Mouse (Mus musculus): ENCODE results near the gene Cdh23.
"Not testable (repeated sequence)": the region's sequence is repeated elsewhere in the genome, so short reads cannot be mapped to it uniquely, and the experiment has no call there.

The Cdh23 gene

GRCm38 (mm10) chr10:60696390-60696789 lies at the start of gene Cdh23:
Gene Cdh23, minus strand, starts transcription at chr10:60696490.
- DNase-seq = no peak

DNA sequence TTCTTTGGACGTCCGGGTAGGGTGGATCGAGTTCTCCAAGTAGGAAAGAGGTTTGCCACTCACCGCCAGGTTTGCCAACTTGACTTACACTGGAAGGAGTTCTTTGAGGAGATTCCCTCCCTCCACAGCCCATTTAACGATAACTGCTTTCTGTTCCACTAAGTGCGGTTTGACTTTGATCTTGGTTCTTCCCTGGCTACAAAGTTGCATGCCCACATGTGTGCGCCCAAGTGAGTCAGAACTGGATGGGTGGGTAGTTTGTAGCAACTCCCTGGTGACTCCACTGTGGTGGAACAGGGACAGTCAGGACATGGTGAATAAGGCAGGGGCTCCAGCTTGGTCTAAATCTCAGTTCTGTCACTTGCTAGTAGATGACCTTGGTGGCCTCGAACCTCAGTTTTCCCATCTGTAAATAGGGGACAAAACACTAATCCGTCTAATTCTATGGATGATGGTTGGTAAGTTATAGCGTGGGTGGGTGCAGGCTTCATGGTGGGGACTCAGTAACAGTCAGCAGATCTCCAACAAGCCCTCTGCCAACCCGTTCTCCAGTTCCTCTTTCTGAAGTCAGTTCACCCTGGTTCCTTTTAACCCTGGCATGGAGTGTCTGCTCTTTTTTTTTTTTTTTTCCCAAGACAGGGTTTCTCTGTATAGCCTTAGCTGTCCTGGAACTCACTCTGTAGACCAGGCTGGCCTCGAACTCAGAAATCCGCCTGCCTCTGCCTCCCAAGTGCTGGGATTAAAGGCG lies 48.4 kb upstream of the Cdh23 start:
- DNase-seq = no peak

DNA sequence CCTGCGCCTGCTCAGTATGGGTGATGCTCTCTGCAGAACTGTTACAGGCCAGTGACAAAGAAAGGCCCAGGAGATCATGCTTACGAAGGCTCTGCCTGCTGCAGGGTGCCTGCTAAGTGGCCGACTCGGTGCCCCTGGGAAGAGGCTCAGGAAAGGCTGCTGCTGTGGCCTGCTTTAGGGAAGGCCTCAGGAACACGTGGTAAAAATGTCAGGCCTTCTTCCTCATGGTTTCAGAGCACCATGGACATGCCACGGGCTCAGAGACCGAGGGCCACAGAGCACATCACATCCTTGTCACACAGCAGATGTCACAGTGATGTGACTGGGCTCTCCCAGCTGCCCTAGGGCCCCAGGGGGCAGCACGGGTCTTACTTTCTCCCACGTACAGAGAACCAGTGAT lies 47.4 kb upstream of the Cdh23 start:
- DNase-seq = no peak

- no peak for DNase-seq
These were observed 46.7 kb upstream of the Cdh23 start for GRCm38 (mm10) chr10:60742942-60743341.

DNA sequence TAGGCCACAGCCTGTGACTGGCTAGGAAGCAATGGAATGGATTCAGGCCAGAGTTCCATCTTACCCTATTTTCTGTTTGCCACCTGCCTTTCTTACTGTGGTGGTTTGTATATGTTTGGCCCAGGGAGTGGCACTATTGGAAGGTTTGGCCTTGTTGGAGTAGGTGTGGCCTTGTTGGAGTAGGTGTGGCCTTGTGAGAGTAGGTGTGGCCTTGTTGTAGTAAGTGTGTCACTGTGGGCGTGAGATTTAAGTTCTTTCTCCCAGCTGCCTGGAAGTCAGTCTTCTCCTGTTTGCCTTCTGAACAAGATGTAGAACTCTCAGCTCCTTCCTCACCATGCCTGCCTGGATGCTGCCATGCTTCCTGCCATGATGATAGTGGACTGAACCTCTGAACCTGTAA lies 46.0 kb upstream of the Cdh23 start:
- DNase-seq = not testable (repeated sequence)

GRCm38 (mm10) chr10:60741435-60741834 lies 45.1 kb upstream of the Cdh23 start:
- DNase-seq = no peak

GRCm38 (mm10) chr10:60739619-60740363 lies 43.5 kb upstream of the Cdh23 start:
- no peak for DNase-seq

DNA sequence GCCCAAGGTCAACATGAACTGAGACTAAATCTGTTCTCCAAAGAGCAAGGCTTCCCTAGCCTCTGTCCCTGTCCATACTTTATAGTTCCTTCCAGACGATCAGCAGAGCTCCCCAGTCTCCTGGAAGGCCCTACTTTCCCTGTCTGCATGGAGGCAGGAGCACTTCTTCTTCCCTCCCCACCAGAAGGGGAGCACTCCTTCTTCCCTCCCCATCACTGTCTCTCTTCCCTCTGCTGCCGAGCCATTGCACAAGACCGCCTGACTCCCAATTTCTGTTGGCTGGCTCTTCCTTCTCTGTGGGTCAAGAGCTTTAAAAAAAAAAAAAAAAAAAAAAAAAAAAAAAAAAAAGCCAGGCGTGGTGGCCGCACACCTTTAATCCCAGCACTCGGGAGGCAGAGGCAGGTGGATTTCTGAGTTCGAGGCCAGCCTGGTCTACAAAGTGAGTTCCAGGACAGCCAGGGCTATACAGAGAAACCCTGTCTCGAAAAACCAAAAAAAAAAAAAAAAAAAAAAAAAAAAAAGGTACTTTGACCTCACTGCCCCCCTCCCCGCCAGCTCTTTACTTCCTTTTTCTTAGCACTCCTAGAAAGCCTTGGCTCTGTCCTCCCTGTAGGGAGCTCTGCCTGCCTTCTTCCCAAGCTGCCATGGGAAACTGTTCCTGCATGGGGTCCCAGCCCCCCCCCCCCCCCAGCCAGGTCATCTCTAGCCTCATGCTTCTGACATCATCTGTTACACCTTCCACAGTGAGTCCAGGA lies 41.8 kb upstream of the Cdh23 start:
- DNase-seq = no peak

DNA sequence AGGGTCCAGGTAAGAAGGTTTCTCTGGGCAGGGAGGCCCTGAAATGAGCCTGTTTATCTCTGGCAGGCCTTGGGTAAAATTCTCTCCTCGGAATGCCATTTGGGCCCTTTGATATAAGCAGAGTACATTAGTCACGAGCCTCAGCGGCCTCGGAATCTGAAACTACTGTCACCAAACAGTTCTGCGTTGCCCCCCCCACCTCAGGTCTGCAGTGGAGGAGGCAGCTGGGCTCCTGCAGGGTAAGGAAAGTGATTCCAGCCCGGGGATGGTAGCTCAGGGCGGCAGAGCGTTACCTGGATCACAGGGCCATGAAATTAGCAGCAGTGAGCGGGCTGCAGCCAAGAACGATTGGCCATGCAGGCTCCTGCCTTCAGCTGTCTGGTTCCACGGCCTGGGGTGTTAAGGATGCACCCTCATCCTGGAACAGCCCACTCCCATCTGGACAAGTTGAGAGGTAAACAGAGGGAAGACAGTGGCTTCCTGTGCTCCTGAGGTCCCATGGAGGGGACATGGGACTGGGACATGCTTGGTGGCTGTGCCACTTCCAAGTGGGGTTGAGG lies 41.0 kb upstream of the Cdh23 start:
- DNase-seq = no peak

GRCm38 (mm10) chr10:60735737-60736136 lies 39.4 kb upstream of the Cdh23 start:
- DNase-seq = no peak

DNA sequence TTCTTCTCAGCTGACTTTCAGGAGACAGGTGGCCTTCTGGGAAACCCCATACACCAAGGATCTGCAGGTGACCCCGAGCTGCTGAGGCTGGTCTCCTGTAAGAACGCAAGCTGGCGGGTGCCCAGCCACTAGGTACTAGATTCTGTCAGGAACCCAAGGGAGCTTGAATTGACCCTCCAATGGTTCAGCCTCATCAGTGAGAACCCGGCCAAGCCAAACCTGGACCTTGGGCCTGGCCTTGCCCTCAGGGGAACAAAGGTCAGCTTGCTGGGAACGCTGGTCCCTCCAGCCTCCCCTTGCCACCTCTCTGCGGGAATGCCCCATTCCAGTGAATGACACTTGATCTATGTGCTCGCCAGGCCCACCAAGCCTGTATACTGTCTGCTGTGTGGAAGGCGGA lies 37.2 kb upstream of the Cdh23 start:
- DNase-seq = no peak

GRCm38 (mm10) chr10:60732397-60732861 lies 36.1 kb upstream of the Cdh23 start:
- no peak for DNase-seq

DNA sequence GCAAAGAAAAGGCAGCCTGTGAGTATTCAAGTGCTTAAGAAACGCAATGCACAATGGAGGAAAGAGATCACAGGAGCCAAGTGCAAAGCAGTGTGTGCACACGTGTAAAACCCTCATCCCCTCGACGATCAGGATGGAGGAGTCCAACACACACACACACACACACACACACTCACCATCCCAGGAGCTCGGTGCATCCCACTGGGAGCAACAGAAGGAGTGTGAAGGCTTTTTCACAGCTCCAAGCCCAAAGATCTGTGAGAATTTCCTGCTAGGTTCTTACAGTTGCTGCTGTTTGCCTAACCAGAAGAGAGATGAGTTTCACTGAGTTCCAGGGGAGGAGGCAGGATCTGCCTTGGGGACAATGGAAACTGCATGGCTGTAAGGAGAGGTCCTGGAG lies 35.5 kb upstream of the Cdh23 start:
- no peak for DNase-seq

DNA sequence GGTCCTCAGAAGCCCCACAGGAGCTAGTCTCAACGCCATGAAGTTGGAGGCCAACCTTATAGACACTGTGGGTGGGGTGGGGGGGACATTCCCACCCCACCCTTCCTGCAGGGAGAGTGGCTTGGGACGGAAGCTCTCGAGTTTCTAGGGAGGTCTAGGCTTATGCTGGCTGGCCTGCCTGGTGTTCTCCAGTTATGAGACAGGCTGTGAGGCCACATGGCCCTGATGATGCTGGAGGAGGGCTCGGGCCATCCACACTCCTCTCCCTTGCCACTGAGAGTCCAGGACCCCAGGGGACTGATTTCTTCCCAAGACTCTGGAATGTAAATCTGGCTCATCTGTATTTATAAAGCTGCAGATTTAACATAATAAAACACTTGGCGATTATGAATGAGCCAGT lies 31.0 kb upstream of the Cdh23 start:
- no peak for DNase-seq

DNA sequence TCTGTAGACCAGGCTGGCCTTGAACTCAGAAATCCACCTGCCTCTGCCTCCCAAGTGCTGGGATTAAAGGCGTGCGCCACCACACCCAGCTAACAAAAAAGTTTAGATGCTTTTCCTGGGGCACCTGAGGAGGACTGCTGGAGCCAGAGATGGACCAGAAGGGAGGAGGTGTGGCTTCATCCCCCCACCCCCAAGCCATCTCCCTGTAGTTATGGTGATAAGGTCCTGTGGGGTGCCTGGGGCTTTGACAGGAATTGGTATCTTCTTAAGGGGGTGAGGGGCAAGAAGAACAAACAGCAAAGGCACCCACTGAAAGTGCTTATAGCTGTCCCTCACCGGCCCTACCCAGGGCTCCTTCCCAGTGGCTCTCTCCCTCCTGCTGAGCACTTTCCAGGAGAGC lies 30.6 kb upstream of the Cdh23 start:
- no peak for DNase-seq

DNA sequence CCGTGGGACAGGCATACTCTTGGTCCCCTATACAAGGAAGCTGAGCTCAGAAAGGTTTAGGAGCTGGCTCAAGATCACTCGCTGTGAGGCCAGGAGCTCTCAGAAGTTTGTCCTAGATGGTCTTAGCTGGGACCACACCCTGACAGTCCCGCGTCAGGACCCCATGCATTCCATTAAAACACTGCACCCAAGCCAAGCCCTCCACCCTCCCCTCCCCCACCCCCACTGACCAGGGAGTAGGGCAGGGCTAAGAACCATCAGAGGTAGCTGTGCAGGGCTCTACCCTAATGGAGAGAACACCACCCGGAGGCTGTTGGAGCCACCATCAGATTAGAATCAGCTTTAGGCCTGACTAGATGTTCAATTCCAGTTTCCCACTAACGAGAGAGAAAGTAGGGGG lies 28.2 kb upstream of the Cdh23 start:
- no peak for DNase-seq

DNA sequence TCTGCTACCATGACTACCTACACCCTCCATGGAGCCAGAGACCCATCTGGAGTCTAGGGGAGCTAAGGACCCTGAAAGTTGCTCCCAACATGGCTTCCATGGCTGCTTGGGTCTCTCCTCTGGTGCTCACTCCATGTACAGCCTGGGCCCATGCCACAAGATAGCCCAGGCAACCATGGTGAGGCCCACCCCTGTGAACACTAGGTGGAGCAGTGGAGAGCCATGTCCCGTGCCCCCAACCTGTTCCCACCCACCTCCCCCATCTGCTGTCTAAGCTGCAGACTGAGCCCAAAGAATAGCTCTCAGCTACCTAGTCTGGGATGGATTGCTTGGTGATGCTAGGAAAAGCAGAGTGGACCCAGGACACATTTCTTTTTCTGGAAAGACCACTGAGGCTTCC lies 27.1 kb upstream of the Cdh23 start:
- DNase-seq = no peak

DNA sequence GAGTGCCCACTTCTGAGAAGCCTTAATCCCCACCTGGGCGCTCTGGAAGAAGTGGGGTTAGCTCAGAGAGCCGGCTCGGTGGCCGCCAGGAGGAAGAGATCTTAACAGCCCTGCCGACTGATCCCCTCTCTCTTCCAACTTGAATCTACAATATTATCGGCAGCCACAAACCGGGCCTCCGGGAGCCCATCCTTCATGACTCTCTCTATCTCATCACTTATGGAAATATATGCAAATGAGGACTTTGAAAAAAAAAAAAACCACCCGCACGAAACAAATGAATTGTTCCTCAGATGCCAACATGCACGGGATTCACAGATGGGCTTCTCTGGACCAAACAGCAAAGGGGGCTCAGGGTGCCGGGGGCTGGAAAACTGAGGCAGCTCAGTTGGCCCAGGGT lies 25.4 kb upstream of the Cdh23 start:
- DNase-seq = no peak

DNA sequence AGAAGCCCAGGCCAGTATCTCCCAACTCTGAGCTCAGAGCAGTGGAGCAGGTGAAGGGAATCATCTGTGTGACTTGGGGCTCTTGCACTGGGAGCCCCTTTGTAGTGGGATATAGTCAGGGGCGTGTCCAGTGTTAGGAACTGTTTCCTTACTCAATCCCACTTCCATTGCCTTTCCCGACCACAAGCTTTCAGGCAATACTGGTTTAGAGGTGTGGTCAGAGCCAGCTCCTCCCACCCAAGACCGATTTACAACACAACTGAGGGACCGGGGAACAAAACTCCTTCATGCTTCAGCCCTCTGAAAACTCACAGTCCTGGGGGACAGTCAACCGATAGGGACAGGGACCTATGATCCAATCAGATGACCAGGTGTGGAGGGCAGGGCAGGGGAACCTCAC lies 24.2 kb upstream of the Cdh23 start:
- DNase-seq = no peak

DNA sequence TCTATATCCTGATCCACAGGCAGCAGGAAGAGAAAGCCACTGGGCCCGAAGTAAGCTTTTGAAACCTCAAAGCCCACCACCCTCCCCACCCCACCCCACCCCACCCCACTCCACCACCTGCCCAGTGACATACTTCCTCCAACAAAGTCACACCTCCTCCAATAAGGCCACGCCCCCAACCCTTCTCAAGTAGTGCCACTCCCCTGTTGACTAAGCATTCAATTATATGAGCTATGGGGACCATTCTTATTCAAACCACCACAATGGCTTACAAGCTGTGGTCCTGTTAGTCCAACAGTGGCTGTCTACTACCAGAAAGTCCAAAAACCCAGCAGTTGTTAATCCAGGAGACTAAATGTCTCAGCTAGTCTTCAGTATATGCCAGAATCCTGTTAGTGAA lies 22.2 kb upstream of the Cdh23 start:
- no peak for DNase-seq

- DNase-seq = no peak
These were observed 20.2 kb upstream of the Cdh23 start for GRCm38 (mm10) chr10:60716449-60716848.

- not testable (repeated sequence) for DNase-seq
These were observed 16.0 kb upstream of the Cdh23 start for GRCm38 (mm10) chr10:60712299-60712698.

DNA sequence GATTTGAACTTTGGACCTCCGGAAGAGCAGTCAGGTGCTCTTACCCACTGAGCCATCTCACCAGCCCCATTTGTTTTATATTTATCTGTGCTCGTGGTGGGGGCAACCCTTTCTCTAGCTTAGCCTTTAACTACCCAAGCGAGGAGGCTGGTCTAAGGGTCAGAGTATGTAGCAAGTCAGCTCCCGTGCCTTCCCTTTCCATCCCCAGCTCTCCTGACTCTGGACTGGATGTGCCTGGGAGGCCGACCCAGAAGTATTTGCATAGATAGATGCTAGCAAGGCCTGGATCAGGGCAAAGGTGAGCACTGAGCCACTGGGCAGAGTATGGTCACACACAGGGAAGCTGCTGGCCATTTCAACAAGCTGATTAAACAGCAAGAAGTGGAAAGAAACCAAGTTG lies 12.5 kb upstream of the Cdh23 start:
- DNase-seq = peak; percentile 75

All from kidney, postnatal 14 days (tissue).